Mouse (Mus musculus): ENCODE results near the gene Tmem33.

Tmem33 gene

DNA sequence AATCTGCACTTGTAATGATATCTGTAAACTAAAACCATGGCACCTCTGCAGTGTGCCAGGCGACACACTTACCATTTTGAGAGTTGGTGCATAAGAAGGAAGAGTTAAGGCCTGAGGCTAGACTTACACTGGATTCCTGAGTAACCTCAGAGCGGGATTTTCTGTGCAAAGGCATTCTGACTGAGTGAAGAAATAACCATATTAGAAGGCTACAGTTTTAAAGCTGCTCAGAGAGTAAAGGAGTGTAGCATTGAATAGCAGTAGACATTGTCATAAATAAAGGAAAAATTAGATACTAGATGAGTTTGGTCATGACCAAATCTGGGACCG, 52.1 kb downstream of the Tmem33 start:
- in situ Hi-C loops (cut with MboI, MseI): no loop called here

GRCm38 (mm10) chr5:67321656-67322268, 61.4 kb downstream of the Tmem33 start:
- in situ Hi-C loops (cut with MboI, MseI): no loop called here

DNA sequence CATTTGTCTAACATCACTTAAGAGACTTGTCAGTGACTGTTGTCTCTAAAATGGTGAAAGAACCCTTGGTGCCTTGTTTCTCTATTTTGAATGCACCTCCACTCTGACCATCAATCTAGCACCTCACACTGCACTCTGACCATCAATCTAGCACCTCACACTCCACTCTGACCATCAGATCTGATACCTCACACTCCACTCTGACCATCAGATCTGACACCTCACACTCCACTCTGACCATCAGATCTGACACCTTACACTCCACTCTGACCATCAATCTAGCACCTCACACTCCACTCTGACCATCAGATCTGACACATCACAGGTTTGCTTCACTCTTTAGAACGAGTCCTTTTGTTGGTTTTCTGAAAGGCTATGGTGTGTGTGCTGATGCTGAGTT, 63.7 kb downstream of the Tmem33 start:
- in situ Hi-C loops (cut with MboI, MseI): no loop called here

GRCm38 (mm10) chr5:67340811-67341210, 80.4 kb downstream of the Tmem33 start:
- in situ Hi-C loops (cut with MboI, MseI): no loop called here
